Mouse (Mus musculus) ES-E14 (cell line): ENCODE results near the gene Adam23. TPM values are rescaled to one million over a fixed set of nuclear protein-coding genes. Genes with fewer than 3 reads are reported as not detected.

Experiments used
- DNase-seq: peaks from one replicate; pipeline ENCODE4 v3.0.0-alpha.2; 2013; ENCODE audit warnings: low read depth, low spot score
- H3K27ac ChIP-seq: 2 replicates; pipeline ENCODE4 v1.5.1; 2012; ENCODE audit warnings: low read depth, mild to moderate bottlenecking, low read length, moderate library complexity, mixed read lengths; ENCODE audit not compliant: poor library complexity, insufficient read depth, severe bottlenecking
- H3K36me3 ChIP-seq: 2 replicates; pipeline ENCODE4 v1.6.1; 2012; ENCODE audit warnings: mild to moderate bottlenecking, low read length, moderate library complexity, mixed read lengths; ENCODE audit not compliant: control insufficient read depth, poor library complexity, insufficient read depth, severe bottlenecking
- H3K4me1 ChIP-seq, 2 experiments: fragments of 150-350 bp in 1 of 2; sonication (generic) in 1 of 2; 2 replicates each; pipeline ENCODE4 v1.6.1; 2012; ENCODE audit warnings: low read length in 2 of 2, mild to moderate bottlenecking in 1 of 2, mixed read lengths in 1 of 2; ENCODE audit not compliant: control insufficient read depth in 2 of 2, insufficient read depth in 2 of 2, poor library complexity in 1 of 2
- H3K4me3 ChIP-seq, 2 experiments: fragments of 150-350 bp in 1 of 2; sonication (generic) in 1 of 2; 2 replicates each; pipeline ENCODE4 v1.5.1; 2012; ENCODE audit warnings: low read length in 2 of 2, low read depth in 1 of 2, mild to moderate bottlenecking in 1 of 2, mixed read lengths in 1 of 2; ENCODE audit not compliant: insufficient read depth in 1 of 2, poor library complexity in 1 of 2, severe bottlenecking in 1 of 2
- H3K9ac ChIP-seq: 2 replicates; pipeline ENCODE4 v1.6.1; 2012; ENCODE audit warnings: low read depth, mild to moderate bottlenecking, low read length, mixed read lengths; ENCODE audit not compliant: poor library complexity, insufficient read depth, severe bottlenecking
- H3K9me3 ChIP-seq: fragments of 150-350 bp; sonication (generic); 2 replicates; pipeline ENCODE4 v1.6.1; 2012; ENCODE audit warnings: low read depth, mild to moderate bottlenecking, low read length; ENCODE audit not compliant: control insufficient read depth, insufficient read depth
- CHD2 ChIP-seq: IDR thresholded peaks from 2 replicates; pipeline ENCODE4 v1.6.1; 2014; ENCODE audit warnings: mild to moderate bottlenecking, low read depth, low read length, inconsistent platforms
- HCFC1 ChIP-seq: IDR thresholded peaks from 2 replicates; pipeline ENCODE4 v1.6.1; 2012; ENCODE audit warnings: low read length, inconsistent platforms, borderline replicate concordance; ENCODE audit not compliant: insufficient read depth
- MAFK ChIP-seq: IDR thresholded peaks from 2 replicates; pipeline ENCODE4 v1.6.1; 2014; ENCODE audit warnings: mild to moderate bottlenecking, low read depth, low read length, inconsistent platforms; ENCODE audit not compliant: insufficient read depth
- ZC3H11A ChIP-seq: IDR thresholded peaks from 2 replicates; pipeline ENCODE4 v1.6.1; 2012; ENCODE audit warnings: low read depth, mild to moderate bottlenecking, inconsistent platforms, low read length, borderline replicate concordance
- ZNF384 ChIP-seq: IDR thresholded peaks from 2 replicates; pipeline ENCODE4 v1.6.1; 2012; ENCODE audit warnings: low read depth, low read length, inconsistent platforms
- in situ Hi-C, 2 experiments: fragments of 600-800 bp; cut with MboI; formaldehyde crosslinking; loops; one replicate each; pipeline ENCODE4 v1.15.1; 2025; ENCODE audit warnings: low sequenced_read_pairs in 2 of 2, inconsistent platforms in 1 of 2; ENCODE audit not compliant: unreplicated experiment in 2 of 2
- total RNA-seq: library from RNA; depleted of rRNA; stranded (reverse); fragments of 300-350 nt; gene quantifications from 2 replicates; pipeline ENCODE4 v1.2.3, GENCODE M21; 2012

The Adam23 gene
- total RNA-seq, 1 experiment, result 119 TPM

DNA sequence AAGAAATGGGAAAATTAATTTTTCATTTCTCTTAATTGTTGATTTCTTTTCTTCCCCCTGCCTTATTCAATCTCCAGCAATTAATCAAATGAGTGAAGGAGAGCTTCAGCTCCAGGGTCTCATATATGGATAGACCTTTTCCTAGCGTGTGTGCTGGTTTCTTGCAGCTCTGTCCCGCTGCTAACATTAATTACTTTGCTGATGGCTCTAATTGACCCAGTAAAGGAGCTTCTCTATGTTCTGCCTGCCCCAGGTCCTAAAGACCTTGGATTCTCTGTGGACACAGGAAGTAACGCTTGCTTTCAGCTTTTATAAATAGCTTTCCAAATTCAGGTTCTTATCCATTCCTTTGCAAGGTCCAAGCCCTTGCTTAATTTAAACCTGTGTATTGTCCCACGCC lies 63.1 kb downstream of the Adam23 start:
- no peak for TF ChIP-seq MAFK
- TF ChIP-seq HCFC1, result no peak
- TF ChIP-seq CHD2, result no peak
- TF ChIP-seq ZNF384, result no peak
- no peak for TF ChIP-seq ZC3H11A
- Histone ChIP-seq H3K9me3 (no peaks in the 10 kb centered on the region), H3K9ac (no peak overlapping the region), H3K36me3 (peaks cover 6% of the 10 kb centered on the region), H3K4me3 (no peak overlapping the region), H3K27ac (no peak overlapping the region), H3K4me1 (peaks cover 0 to 3% of the 10 kb centered on the region in 2 experiments; a peak in 1 of 4 replicates)
- in situ Hi-C loops, result no loop called here
- DNase-seq, result no peak

DNA sequence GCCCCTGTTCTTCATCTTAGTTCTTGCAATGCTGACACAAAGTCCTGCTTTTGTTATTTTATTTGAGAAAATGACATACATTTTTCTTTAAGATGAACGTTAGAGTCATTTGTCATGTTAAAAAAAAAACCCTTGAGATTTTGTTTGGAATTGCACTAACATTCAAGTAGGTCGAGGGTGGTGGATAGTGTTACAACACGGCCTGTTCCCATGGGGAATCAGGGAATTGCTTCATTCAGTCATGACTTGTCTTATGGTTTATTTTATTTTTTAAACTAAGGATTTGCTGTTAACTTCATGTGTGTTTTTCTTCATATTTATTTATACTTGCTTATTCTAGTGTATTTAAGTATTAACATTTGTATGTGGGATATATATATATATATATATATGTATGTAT lies 65.7 kb downstream of the Adam23 start:
- peaks cover 0 to 3% of the 10 kb centered on the region in 2 experiments; a peak in 1 of 4 replicates for H3K4me1 ChIP-seq
- no peaks in the 10 kb centered on the region for H3K9me3 ChIP-seq
- no peak overlapping the region for H3K4me3 ChIP-seq
- DNase-seq, result no peak
- H3K27ac ChIP-seq, result no peak overlapping the region
- TF ChIP-seq MAFK, result no peak
- TF ChIP-seq ZNF384, result no peak
- TF ChIP-seq ZC3H11A, result no peak
- no peak for TF ChIP-seq CHD2
- TF ChIP-seq HCFC1, result no peak
- peaks cover 16% of the 10 kb centered on the region for H3K36me3 ChIP-seq
- no peak overlapping the region for H3K9ac ChIP-seq
- in situ Hi-C loops, result no loop called here

DNA sequence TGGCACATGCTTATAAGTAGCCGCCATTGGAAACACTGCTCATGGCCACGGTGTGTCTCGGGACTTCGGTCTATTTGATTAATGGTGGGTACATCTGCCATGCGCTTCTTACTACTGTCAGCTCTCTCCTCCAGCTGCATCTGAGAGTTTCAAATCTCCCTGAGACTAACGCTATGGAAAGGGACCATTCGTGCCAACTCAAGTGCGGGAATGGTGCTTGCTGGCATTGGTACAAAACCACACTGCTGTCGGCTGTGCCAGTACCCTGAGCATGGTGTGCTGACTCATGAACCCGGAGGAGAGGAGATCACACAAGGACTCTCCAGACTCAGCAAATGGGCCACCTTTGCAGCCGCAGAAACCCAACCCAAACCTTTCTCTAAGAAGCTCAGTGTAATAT lies 72.1 kb downstream of the Adam23 start:
- no peak overlapping the region for H3K9ac ChIP-seq
- TF ChIP-seq MAFK (no peak), CHD2 (no peak), ZC3H11A (no peak), HCFC1 (no peak), ZNF384 (no peak)
- H3K27ac ChIP-seq, result no peak overlapping the region
- H3K4me3 ChIP-seq, result no peak overlapping the region
- H3K36me3 ChIP-seq, result peaks cover 28% of the 10 kb centered on the region
- H3K4me1 ChIP-seq, result no peaks in the 10 kb centered on the region
- in situ Hi-C loops, result no loop called here
- no peak for DNase-seq
- no peaks in the 10 kb centered on the region for H3K9me3 ChIP-seq

DNA sequence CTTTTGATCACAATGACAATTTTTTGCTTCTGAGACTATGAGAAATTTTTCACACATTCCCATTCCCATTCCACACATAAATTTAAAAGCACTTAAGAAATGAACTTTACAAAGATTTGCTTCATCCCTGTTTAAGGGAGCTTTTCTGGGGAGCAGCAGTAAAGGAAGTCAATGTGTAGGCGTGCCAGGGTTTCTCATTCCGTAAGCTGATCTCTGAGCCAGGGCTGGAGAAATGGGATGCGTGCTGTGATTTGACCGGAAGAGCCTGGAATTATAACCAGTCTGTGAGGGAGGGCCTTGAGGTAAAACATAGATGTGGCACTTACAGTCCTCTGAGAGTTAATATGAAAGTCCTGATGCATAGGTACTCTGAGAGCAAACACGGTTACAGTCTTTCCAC lies 73.1 kb downstream of the Adam23 start:
- DNase-seq, result no peak
- H3K9me3 ChIP-seq, result no peaks in the 10 kb centered on the region

DNA sequence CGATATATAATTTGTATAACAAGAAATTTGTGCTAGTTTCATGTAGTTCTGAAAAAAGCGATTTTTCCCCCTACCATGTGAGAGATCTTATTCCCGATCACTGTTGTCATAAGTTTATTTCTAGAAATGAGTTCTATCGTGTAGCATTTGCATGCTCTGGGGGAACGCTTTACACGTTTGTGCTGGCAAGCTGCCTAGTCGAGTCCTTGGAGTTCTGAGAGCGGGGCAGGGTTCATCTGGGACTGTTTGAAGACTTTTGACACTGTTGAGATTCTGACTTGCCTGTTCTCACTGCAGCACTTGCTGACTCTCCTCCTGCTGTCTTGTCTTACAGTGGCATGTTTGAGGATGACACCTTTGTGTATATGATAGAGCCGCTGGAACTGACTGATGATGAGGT lies 84.2 kb downstream of the Adam23 start:
- in situ Hi-C loops, result no loop called here
- Histone ChIP-seq H3K4me3 (no peak overlapping the region), H3K27ac (no peak overlapping the region), H3K9me3 (no peaks in the 10 kb centered on the region), H3K9ac (no peak overlapping the region), H3K36me3 (peaks cover 31% of the 10 kb centered on the region), H3K4me1 (peaks cover 0 to 2% of the 10 kb centered on the region in 2 experiments; a peak in 2 of 4 replicates)
- no peak for DNase-seq
- TF ChIP-seq ZC3H11A (no peak), CHD2 (no peak), MAFK (no peak), ZNF384 (no peak), HCFC1 (no peak)

More for the DNA sequence above, 73.1 kb downstream of the Adam23 start:
- TF ChIP-seq CHD2 (no peak), ZC3H11A (no peak), MAFK (no peak), ZNF384 (no peak), HCFC1 (no peak)
- H3K4me3 ChIP-seq, result no peak overlapping the region
- H3K4me1 ChIP-seq, result no peaks in the 10 kb centered on the region
- in situ Hi-C loops, result no loop called here
- no peak overlapping the region for H3K9ac ChIP-seq
- peaks cover 26% of the 10 kb centered on the region for H3K36me3 ChIP-seq
- H3K27ac ChIP-seq, result no peak overlapping the region
